Mouse (Mus musculus) liver, embryonic 13.5 days (tissue): ENCODE measurements around the gene Slc16a14. TPM values are rescaled to one million over a fixed set of nuclear protein-coding genes. Genes with fewer than 3 reads are reported as not detected.

ENCODE experiments used
- ATAC-seq: fragments of 200-750 bp; cut with Nextera tagmentation; 2 replicates; pipeline ENCODE4 v1.8.0; 2017; ENCODE audit warnings: low read depth, mild to moderate bottlenecking, moderate number of reproducible peaks, moderate library complexity
- DNase-seq: peaks from one replicate; pipeline ENCODE4 v3.0.0; 2022
- H3K27ac ChIP-seq: fragments of 300-500 bp; sonication (generic); 2 replicates; pipeline ENCODE4 v1.5.1; 2015; ENCODE audit warnings: moderate library complexity, mild to moderate bottlenecking, inconsistent platforms
- H3K27me3 ChIP-seq: fragments of 300-500 bp; sonication (generic); 2 replicates; pipeline ENCODE4 v1.6.1; 2015; ENCODE audit warnings: mild to moderate bottlenecking, inconsistent platforms
- H3K36me3 ChIP-seq: fragments of 300-500 bp; sonication (generic); 2 replicates; pipeline ENCODE4 v1.6.1; 2015; ENCODE audit warnings: mild to moderate bottlenecking, inconsistent platforms
- H3K4me1 ChIP-seq: fragments of 300-500 bp; sonication (generic); replicated peaks from 2 replicates; pipeline ENCODE4 v1.6.1; 2015; ENCODE audit warnings: inconsistent platforms
- H3K4me2 ChIP-seq: fragments of 300-500 bp; sonication (generic); 2 replicates; pipeline ENCODE4 v1.6.1; 2015; ENCODE audit warnings: inconsistent platforms, mild to moderate bottlenecking, moderate library complexity
- H3K4me3 ChIP-seq: fragments of 300-500 bp; sonication (generic); replicated peaks from 2 replicates; pipeline ENCODE4 v1.5.1; 2015; ENCODE audit warnings: mild to moderate bottlenecking, inconsistent platforms
- H3K9ac ChIP-seq: fragments of 300-500 bp; sonication (generic); 2 replicates; pipeline ENCODE4 v1.6.1; 2015; ENCODE audit warnings: mild to moderate bottlenecking, inconsistent platforms
- H3K9me3 ChIP-seq: fragments of 300-500 bp; sonication (generic); replicated peaks from 2 replicates; pipeline ENCODE4 v1.6.1; 2016; ENCODE audit warnings: inconsistent platforms
- WGBS: fragments of 180-500 bp; shearing (Covaris S2); methylation state at CpG from one replicate; pipeline ENCODE4 v1.1.7; 2015; ENCODE audit not compliant: insufficient replicate concordance; 5-methylcytosine and 5-hydroxymethylcytosine counted together
- polyA plus RNA-seq: library from polyadenylated mRNA; unstranded; fragments of >200 nt; fragmentation: Nextera tagmentation; extraction: Ambion mirVana; gene quantifications from 2 replicates; pipeline ENCODE4 v1.2.1, GENCODE M21; 2015

Slc16a14 gene
- polyA plus RNA-seq, 1 experiment from 2014 or later = 0.02 TPM

- no peaks in the 10 kb centered on the region for H3K36me3 ChIP-seq
- H3K9me3 ChIP-seq = no peaks in the 10 kb centered on the region
- no peaks in the 10 kb centered on the region for H3K4me1 ChIP-seq
- H3K27me3 ChIP-seq = no peaks in the 10 kb centered on the region
- H3K27ac ChIP-seq = no peak overlapping the region
- no peak overlapping the region for H3K4me3 ChIP-seq
- H3K9ac ChIP-seq = no peak overlapping the region
- ATAC-seq (no peak), DNase-seq (no peak)
- 65% methylated on average over 2 of the region's 2 CpGs for WGBS
- H3K4me2 ChIP-seq = no peak overlapping the region
Observed at GRCm38 (mm10) chr1:84882066-84882532, 52.8 kb downstream of the Slc16a14 start.

DNA sequence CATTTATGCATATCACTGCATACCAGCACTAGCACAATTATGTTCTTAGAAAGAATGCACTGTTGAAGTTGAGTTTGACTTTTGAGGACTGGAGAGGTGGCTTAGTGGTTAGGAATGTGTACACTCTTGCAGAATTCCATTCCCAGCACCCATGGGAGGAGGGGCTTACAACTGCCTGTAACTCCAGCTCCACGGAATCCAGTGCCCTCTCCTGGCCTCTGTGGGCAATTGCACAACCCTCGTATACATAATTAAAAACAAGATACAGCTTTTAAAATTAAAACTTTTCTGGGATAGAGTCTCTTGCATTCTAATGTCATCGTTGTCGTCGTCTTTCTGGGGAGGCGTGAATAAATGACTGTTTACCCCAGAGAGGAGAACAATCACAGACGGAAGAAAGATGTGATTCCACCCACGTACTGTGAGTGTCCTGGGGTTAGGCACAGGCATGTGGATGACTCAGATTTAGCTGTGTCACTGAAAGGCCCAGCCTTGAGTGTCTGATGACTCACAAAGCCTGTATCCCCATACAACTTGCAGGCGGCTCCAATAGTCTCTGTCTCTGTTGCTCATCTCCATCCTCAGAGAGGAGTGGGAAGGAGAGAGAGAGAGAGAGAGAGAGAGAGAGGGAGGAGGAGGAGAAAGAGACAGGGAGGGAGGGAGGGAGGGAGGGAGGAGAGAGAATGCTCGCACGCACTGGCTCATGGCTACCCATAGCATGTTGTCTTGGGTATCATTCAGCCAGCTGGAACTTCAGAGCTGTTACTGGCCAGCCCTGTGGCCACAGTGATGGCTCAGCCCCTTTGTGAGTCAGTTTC is 53.5 kb downstream of the Slc16a14 start:
- H3K9me3 ChIP-seq = no peaks in the 10 kb centered on the region
- ATAC-seq = no peak; the same call in 1 of the 2 replicates
- no peak overlapping the region for H3K4me3 ChIP-seq
- H3K4me2 ChIP-seq = no peak overlapping the region
- no peak overlapping the region for H3K9ac ChIP-seq
- H3K27me3 ChIP-seq = no peaks in the 10 kb centered on the region
- no peak for DNase-seq
- H3K36me3 ChIP-seq = no peaks in the 10 kb centered on the region
- H3K27ac ChIP-seq = no peak overlapping the region
- H3K4me1 ChIP-seq = no peaks in the 10 kb centered on the region
- WGBS = 59% methylated on average over 10 of the region's 11 CpGs

- no peak for DNase-seq
- Histone ChIP-seq H3K27me3 (no peaks in the 10 kb centered on the region), H3K4me2 (no peak overlapping the region), H3K9me3 (no peaks in the 10 kb centered on the region), H3K36me3 (no peaks in the 10 kb centered on the region), H3K9ac (no peak overlapping the region), H3K27ac (no peak overlapping the region), H3K4me3 (no peak overlapping the region), H3K4me1 (no peaks in the 10 kb centered on the region)
- WGBS = 82% methylated on average over 8 of the region's 8 CpGs
- ATAC-seq = no peak
Observed at GRCm38 (mm10) chr1:84879571-84880120, 55.3 kb downstream of the Slc16a14 start.

DNA sequence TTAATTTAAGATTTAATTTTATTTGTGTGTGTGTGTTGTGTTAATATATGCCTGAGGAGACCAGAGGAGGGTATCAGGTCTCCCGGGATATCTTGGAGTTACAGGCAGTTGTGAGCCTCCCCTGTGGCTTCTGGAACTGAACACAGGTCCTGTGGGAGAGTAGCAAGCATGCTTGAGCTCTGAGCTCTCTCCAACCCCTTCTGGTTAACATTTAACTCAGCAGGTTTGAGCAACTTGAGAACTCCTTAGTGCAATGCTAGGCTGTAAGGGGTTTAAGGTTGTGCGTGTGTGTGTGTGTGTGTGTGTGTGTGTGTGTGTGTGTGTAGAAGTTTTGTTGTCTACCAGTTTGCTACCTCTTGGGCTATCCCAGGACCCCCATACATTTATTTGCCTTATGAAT is 57.3 kb downstream of the Slc16a14 start:
- no peak overlapping the region for H3K27ac ChIP-seq
- WGBS = 58% methylated on average over 2 of the region's 2 CpGs
- no peak overlapping the region for H3K9ac ChIP-seq
- DNase-seq (no peak), ATAC-seq (peak; percentile 16; the same call in 1 of the 2 replicates)
- no peaks in the 10 kb centered on the region for H3K36me3 ChIP-seq
- no peaks in the 10 kb centered on the region for H3K27me3 ChIP-seq
- H3K4me3 ChIP-seq = no peak overlapping the region
- peaks cover 11% of the 10 kb centered on the region; the same call in 1 of the 2 replicates for H3K4me1 ChIP-seq
- H3K9me3 ChIP-seq = no peaks in the 10 kb centered on the region
- no peak overlapping the region for H3K4me2 ChIP-seq

DNA sequence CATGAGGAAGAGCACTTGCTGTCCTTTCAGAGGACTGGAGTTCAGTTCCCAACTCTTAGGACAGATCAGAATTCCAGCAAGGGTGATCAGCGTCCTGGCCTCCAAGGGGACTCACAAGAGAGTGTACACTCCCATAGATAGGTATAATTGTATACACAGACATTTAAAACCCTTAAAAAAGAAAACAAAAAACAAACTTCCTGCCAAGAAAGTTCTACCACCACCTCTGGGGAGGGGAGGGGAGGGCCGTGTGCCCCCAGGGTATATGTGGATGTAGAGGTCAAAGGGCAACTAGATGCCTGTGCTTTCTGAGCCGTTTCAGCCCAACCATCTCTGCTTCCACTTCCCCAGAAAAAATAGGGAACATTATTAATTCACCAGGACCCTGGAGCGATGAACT is 62.0 kb downstream of the Slc16a14 start:
- peaks cover 22% of the 10 kb centered on the region for H3K4me1 ChIP-seq

DNA sequence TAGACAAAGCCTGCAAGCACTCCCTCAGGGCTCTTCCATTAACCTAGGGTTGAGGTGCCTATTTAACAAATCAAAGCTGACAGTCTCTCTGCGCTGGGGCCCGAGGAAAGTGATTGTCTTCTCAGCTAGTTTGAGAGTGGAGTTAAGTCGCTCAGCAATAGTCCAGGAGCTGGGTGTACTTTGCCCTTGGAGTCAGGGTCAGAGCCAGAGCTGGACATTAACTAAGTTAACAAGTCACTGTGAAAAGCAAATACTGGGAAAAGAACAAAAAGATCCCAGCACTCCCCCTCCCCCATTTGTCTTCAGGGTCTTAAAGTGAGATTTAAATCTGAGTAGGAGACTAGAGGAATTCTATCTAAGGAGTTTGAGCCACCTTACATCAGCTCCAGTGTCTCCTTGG is 62.8 kb downstream of the Slc16a14 start:
- ATAC-seq = no peak; the same call in 1 of the 2 replicates
- 56% methylated on average over 3 of the region's 3 CpGs for WGBS
- no peak overlapping the region for H3K4me3 ChIP-seq
- no peak overlapping the region for H3K9ac ChIP-seq
- peak overlapping the region; percentile 68 for H3K27ac ChIP-seq
- no peaks in the 10 kb centered on the region for H3K9me3 ChIP-seq
- no peaks in the 10 kb centered on the region for H3K27me3 ChIP-seq
- no peak for DNase-seq
- H3K4me1 ChIP-seq = peaks cover 22% of the 10 kb centered on the region
- H3K4me2 ChIP-seq = no peak overlapping the region
- no peaks in the 10 kb centered on the region for H3K36me3 ChIP-seq

More for the DNA sequence above, 62.0 kb downstream of the Slc16a14 start:
- Histone ChIP-seq H3K27ac (no peak overlapping the region), H3K27me3 (no peaks in the 10 kb centered on the region), H3K36me3 (no peaks in the 10 kb centered on the region), H3K9ac (no peak overlapping the region), H3K4me3 (no peak overlapping the region), H3K9me3 (no peaks in the 10 kb centered on the region), H3K4me2 (no peak overlapping the region)
- no peak for ATAC-seq
- WGBS = 49% methylated on average over 4 of the region's 4 CpGs
- DNase-seq = no peak

- no peak; the same call in 1 of the 2 replicates for ATAC-seq
- H3K9me3 ChIP-seq = no peaks in the 10 kb centered on the region
- no peak overlapping the region for H3K4me2 ChIP-seq
- H3K4me1 ChIP-seq = peaks cover 22% of the 10 kb centered on the region
- no peaks in the 10 kb centered on the region for H3K27me3 ChIP-seq
- H3K36me3 ChIP-seq = no peaks in the 10 kb centered on the region
- H3K27ac ChIP-seq = no peak overlapping the region
- no peak overlapping the region for H3K4me3 ChIP-seq
- DNase-seq = no peak
- WGBS = 53% methylated on average over 6 of the region's 6 CpGs
- H3K9ac ChIP-seq = no peak overlapping the region
Observed at GRCm38 (mm10) chr1:84871131-84871530, 63.8 kb downstream of the Slc16a14 start.

DNA sequence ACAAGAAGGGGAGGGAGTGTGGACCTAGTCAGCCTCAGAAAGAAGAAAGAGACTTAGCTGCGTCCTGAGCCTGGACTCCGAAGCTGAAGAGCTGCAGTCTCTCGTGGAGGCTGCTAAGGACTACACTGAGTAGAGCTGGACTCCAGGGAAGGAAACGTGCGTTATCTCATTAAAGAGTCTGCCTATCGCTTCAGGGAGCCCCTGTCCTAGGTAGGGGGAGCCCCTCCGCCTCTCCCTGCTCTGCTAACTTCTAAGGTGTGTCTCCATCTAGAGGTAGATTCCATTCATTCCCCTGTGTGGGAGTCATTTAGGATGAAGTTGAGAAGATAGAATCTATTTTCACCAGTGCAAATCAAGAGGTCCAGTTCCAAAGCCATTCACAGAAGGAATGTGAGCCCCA is 65.4 kb downstream of the Slc16a14 start:
- no peak overlapping the region for H3K27ac ChIP-seq
- H3K9ac ChIP-seq = no peak overlapping the region
- 26% methylated on average over 7 of the region's 7 CpGs for WGBS
- peaks cover 25% of the 10 kb centered on the region for H3K4me1 ChIP-seq
- no peaks in the 10 kb centered on the region for H3K9me3 ChIP-seq
- DNase-seq (no peak), ATAC-seq (peak; percentile 59)
- H3K4me3 ChIP-seq = no peak overlapping the region
- no peaks in the 10 kb centered on the region for H3K27me3 ChIP-seq
- H3K4me2 ChIP-seq = peak overlapping the region; percentile 34
- no peaks in the 10 kb centered on the region for H3K36me3 ChIP-seq

GRCm38 (mm10) chr1:84868841-84869240 is 66.1 kb downstream of the Slc16a14 start:
- Histone ChIP-seq H3K4me2 (no peak overlapping the region), H3K27ac (no peak overlapping the region)
- WGBS = 65% methylated on average over 4 of the region's 4 CpGs

DNA sequence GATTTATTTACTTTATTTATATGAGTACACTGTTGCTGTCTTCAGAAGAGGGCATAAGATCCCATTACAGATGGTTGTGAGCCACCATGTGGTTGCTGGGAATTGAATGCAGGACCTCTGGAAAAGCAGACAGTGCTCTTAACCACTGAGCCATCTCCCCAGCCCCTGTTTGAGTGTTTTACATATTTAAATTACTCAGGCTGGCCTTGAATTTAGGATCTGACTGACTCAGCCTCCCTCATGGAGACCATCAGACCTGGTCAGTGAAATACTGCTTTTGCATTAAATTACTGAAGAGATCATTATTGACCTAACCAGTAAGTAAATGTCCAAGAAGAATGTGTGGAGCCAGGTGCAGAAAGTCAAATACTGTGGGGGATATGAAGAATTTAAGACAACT is 66.6 kb downstream of the Slc16a14 start:
- no peak for DNase-seq
- no peaks in the 10 kb centered on the region for H3K27me3 ChIP-seq
- no peak for ATAC-seq
- H3K9ac ChIP-seq = no peak overlapping the region
- no peak overlapping the region for H3K4me2 ChIP-seq
- peaks cover 23% of the 10 kb centered on the region for H3K4me1 ChIP-seq
- H3K27ac ChIP-seq = no peak overlapping the region
- no peaks in the 10 kb centered on the region for H3K9me3 ChIP-seq
- H3K36me3 ChIP-seq = no peaks in the 10 kb centered on the region
- H3K4me3 ChIP-seq = no peak overlapping the region

More at GRCm38 (mm10) chr1:84868841-84869240, 66.1 kb downstream of the Slc16a14 start:
- Histone ChIP-seq H3K9me3 (no peaks in the 10 kb centered on the region), H3K36me3 (no peaks in the 10 kb centered on the region), H3K9ac (no peak overlapping the region), H3K4me1 (peaks cover 26% of the 10 kb centered on the region), H3K4me3 (no peak overlapping the region), H3K27me3 (no peaks in the 10 kb centered on the region)
- no peak for DNase-seq
- ATAC-seq = no peak

- Histone ChIP-seq H3K27ac (no peak overlapping the region), H3K9me3 (no peaks in the 10 kb centered on the region), H3K9ac (no peak overlapping the region), H3K27me3 (no peaks in the 10 kb centered on the region), H3K4me2 (no peak overlapping the region), H3K36me3 (no peaks in the 10 kb centered on the region), H3K4me1 (peaks cover 18% of the 10 kb centered on the region), H3K4me3 (no peak overlapping the region)
- WGBS = 84% methylated on average over 3 of the region's 3 CpGs
- DNase-seq = no peak
- no peak for ATAC-seq
Observed at GRCm38 (mm10) chr1:84866706-84867230, 68.2 kb downstream of the Slc16a14 start.
